Mouse (Mus musculus) cerebellum, adult (tissue): ENCODE measurements around the gene Atmin.
A peak's percentile ranks its signal among the peaks of the same experiment; 100 is the strongest.

Source experiments
- ATAC-seq: cut with Nextera tagmentation; 2 replicates; pipeline ENCODE4 v1.9.2; 2017; ENCODE audit warnings: mild to moderate bottlenecking, moderate library complexity, mixed read lengths; ENCODE audit not compliant: insufficient number of reproducible peaks, low FRiP score, low TSS enrichment

Gene Atmin

DNA sequence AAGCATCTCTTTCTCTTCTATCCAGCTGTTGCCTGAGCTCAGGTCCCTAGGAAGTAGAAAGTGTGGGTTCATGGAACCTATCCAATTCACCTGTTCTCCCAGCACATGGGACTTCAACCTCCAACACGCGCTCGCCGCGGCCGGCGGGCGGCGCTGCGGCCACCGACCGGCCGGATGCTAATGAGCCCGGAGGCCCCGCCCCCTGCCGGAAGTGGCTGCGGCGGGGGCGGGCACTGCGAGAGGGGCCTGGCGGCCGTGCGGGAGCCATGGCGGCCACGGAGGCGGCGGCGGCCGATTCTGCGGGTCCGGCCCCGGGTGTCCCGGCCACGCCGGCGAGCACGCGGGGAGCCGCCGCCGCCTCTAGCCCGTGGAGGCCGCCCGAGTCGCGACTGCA is at the start of gene Atmin:
TSS of gene Atmin (plus strand) at position 233 of the 394 bp plus-strand sequence.
- ATAC-seq = peak; percentile 82

DNA sequence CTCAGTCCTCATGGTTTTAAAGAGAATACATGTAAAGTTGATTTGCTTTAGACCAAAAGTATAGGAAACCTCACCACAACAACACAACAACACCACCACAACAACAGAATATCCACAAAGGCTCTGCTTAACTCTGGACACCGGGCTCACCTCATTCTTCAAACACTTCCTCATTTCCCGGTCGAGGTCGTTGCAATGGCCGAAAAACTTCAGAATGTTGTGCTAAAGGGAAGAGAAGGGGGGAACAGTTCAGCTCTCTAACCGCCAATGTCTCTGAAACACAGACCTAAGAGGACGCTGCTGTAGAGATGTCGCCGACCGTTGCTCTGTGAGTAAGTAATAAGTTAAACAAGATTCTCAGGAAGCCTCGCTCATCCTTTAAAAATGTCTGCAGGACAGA is 49.3 kb upstream of the Atmin start:
- ATAC-seq = no peak

DNA sequence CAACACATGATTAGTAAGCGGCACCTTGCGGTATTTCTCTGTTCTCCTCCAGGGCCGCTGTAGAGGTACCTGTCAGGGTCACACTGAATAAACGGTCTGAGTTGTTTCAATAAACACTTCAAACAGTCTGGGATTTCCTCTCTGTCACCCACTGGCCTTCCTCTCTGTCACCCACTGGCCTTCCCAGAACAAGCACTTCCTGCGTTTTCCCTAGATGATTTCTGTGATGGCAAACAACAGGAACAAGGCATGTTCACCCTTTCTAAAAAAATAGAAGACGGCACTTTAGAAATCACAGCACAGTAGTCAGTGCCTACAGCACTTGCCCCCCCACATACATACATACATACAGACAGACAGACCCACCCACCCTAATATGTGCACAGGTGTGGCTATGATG is 47.7 kb upstream of the Atmin start:
- ATAC-seq = no peak

DNA sequence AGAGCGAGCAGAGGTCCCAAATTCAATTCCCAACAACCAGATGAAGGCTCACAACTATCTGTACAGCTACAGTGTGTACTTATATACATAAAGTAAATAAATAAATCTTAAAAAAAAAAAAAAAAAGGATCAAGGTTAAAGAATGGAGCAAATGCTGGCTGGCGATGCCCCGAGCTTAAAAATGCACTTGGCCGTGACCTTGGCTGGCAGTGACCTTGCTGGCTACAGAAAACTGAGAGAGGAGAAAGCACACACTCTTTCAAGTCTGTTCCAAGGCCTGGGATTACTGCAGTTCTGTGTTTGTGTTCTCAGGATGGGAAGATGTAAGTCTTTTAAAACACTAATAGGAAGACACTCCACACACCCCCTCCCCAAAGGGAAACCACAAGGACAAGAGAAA is 38.5 kb upstream of the Atmin start:
- ATAC-seq = no peak

DNA sequence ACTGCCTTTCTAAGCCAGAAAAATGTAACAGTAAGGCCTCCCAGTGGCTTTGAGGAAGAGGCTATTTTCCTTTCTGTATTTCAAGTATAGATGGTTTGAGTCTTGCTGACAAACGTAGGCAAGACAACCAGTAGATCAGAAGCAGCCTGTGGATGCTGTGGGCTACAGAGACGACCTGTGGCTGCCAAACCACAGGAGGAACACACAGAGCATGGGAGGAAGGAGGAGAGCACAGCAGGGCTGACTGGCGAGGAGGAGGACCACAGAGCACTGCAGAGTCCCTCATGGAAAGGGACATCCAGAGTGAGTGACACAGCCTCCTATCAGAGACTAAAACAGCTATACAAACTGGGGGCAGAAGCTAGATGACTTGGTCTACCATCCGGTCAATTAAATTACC is 37.9 kb upstream of the Atmin start:
- no peak for ATAC-seq

DNA sequence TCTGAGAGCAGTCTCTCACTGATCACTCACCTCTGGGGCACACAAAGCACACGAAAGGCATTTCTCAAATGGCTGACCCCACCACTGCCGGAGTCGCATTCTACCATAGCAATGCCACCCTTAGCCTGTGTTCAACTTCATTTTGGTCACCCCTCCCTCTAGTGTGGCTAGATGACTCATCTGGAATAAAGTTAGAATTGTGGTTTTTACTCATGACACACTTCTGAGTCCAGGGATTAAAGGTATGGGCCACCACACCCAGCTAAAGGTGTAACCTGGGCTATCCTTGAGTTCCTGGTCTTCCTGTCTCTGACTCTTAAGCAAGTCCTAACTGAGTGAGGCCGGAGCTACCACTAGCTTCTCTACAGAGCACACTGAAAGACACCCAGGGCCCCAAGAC is 37.4 kb upstream of the Atmin start:
- no peak for ATAC-seq

DNA sequence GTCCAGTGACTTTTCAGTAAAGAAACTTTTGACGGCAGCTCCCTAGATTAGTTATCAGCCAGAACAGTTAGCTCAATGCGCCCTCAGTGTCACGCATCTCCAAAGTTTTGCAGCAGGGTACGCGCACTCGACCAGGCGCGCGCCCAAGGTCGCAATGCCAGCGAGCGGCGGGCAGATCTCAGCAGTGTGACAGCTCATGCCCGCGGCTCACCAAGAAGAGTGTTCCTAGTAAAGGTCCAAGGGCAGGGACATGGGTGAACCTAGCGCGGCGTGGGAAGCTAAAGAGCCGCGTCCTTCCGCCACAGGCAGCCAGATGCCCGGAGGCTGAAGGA is 22.2 kb upstream of the Atmin start:
- ATAC-seq = peak; percentile 65

DNA sequence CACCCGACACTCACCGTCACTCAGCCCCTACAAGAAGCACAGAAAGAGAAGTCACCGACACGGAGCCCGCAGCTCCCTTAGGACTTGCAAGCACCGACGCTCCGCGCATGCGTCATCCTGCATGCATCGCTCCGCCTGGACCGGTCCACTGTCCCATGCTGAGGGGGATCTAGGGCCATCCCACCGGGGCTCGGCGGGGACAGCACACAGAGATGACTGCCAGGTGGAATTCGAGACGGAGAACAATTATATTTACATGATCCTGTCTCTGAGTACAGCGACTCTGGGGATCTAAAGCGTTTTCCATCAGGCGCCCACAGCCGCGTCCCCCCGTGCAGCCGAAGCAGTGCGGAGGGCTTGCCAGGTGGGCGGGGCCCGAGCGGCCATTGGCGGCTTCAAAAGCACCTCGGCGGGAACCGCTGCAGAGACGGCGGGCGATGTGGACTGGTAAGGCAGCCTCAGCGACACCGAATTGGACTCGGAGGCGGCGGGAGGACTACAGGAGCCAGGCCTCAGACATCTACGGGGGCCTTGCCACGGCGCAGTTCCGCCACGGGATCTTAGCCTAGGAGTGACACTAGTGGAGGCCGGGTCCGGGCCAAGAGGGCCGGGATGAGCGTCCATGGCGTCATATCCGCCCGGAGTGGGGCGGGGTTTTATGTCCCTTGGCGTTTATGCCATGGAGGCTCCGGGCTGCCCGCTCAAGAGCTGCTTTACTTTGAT is 21.7 kb upstream of the Atmin start, which contains the start of the genes Cmc2 and Cenpn:
TSS of gene Cmc2 (minus strand) at position 119 of the 723 bp plus-strand sequence.
TSS of gene Cenpn (plus strand) at position 394 of the 723 bp plus-strand sequence.
- peak; percentile 93 for ATAC-seq

DNA sequence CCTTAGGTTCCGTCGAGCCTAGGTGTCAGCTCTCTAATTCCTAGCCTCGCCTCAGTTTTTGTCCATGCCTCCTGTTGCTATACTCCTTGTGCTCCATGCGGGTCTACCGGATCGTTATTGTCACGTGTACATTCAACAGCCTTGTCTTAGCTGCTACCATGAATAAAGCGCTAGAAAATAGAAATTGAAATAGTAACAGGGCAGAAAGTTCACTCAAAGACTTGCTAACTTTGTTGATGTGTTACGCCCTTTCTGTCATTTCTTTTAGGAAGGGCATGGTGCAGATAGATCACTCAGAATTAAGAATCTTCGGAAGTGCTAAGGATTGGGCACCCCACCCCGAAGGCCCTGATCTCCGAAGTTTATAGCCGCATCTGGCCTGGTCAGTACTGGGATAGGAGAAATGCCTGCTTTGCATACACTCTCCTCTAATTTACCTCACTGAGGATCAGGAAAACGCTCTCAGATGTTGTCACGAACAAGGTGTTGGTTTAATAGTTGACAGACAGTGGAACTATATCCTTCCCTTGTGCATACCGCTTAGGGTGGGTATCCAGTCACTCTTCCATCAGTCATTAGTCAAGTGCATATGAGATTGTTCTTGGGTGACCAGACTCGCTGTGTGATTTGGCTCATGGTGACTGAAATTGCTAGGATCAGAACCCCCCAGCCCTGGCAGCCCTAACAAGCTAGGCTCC is 21.0 kb upstream of the Atmin start:
- no peak for ATAC-seq

DNA sequence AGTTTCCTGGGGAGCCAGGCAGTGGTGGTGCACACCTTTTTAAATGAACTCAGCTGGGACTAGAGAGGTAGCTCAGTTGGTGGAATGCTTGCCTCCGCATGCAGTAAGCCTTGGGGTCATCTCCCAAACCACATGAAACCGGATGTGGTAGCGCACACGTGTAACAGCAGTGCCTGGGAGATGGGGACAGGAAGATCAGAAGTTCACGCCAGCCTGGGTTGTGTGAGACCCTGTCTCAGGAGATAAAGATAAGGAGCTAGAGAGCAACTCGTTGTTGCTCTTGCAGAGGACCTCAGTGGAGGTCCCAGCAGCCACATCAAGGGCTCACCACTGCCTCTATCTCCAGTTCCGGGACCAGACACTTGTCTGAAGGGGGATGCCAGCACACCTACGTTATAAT is 19.7 kb upstream of the Atmin start:
- ATAC-seq = no peak

DNA sequence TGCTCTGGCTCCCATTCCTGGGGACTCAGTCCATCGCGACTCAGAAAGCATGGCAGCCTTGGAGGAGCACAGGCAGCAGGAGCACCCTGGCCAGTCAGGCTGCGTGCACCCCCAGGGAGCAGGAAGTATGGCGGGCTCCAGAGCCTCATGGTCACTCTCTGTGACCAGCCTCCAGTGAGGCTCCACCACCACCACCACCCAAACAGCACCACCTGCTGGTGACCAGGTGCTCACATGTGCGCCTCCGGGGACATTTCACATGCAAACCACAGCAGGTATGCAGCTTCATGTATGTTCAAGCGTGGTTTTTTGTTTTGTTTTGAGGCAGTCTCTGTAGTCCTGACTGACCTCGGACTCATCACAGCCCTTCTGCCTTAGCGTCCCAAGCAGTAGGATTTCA is 15.3 kb upstream of the Atmin start:
- ATAC-seq = no peak

DNA sequence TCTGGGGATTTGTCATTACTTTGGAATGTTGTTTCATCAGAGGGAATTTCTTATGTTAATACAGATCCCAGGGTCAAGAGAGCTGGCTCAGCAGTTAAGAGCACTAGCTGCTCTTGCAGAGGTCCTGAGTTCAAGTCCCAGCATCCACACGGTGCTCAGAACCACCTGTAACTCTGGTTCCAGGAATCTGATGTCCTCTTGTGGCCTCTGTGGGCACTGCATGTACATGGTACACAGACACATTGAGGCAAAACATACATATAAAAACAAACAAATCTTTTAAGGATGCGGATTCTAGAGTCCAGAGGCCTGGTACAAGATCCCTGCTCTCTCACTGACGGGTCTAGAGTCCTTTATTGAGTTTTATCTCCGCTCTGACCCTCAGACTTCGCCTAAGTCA is 14.6 kb upstream of the Atmin start:
- no peak for ATAC-seq

DNA sequence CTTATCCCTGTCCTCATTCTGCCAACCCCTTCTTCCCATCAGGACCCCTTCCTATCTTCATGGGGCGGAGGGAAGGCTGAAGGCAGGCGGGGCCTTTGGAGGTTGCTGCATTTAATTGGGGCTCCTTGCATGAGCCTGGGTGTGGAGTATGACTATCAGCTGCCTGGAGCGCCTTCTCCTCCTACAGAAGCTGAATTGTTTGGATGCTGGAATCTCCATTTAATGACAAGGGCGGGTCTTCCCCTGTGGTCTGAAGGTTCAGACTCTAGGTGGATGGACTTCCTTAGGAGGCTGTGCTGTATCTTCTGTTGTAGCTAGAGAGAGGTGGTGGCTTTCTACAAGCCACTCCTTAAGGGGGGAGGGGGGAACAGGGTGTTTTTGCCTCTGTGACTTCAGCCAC is 8.2 kb upstream of the Atmin start:
- no peak for ATAC-seq

DNA sequence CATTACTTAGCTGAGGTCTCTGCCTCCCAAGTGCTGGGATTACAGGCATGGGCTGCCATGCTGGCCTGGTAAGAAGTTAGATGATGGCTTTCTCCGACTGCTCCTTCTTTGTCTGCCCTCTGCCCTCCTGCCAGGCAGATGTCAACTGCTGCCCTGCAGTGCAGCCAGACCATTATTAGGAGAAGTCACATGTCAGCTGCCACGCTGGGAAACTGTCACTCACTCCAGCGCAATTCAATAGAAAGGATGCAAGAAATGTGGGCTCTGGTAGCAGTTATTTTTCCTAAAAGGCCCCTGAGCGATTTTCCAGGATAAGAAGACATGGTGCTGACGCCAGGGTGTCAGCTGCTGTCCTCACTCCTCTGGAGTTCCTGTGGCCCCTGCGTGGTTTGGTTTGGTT is 7.7 kb upstream of the Atmin start:
- no peak for ATAC-seq

DNA sequence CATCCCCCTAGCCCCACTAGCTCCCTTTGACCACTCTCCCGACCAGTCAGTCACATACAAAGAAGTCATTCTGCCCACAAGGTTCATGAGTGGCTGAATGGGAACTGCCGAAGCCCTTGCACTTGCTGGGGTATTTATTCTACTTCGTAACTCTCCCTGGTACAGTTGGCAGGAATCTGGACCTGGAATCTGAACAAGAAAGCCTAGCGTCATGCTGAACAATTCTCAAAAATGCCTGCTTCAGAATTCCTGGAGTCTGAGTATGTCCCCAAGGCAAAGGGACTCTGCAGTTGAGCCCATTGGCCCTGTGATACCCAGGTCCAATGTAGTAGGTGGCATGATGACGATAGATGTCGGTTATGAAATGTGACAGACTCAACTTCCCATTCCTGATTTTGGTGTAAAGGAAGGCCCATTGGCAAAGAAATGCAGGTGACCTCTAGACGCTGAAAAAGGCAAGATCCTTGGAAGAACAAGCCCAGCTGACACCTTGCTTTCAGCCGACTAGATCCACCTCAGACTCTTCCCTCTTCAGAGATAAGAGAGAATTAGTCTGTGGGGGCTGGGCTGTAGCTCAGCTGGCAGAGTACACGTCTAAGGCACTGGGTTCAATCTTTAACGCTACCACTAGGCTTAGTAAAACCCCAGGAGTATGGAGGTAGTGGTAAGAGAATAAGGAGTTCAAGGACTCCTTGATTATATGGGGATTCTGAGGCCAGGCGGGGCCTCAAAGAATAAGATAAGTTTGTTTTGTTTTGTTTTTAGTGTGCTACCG is 722 bp upstream of the Atmin start:
- no peak for ATAC-seq

DNA sequence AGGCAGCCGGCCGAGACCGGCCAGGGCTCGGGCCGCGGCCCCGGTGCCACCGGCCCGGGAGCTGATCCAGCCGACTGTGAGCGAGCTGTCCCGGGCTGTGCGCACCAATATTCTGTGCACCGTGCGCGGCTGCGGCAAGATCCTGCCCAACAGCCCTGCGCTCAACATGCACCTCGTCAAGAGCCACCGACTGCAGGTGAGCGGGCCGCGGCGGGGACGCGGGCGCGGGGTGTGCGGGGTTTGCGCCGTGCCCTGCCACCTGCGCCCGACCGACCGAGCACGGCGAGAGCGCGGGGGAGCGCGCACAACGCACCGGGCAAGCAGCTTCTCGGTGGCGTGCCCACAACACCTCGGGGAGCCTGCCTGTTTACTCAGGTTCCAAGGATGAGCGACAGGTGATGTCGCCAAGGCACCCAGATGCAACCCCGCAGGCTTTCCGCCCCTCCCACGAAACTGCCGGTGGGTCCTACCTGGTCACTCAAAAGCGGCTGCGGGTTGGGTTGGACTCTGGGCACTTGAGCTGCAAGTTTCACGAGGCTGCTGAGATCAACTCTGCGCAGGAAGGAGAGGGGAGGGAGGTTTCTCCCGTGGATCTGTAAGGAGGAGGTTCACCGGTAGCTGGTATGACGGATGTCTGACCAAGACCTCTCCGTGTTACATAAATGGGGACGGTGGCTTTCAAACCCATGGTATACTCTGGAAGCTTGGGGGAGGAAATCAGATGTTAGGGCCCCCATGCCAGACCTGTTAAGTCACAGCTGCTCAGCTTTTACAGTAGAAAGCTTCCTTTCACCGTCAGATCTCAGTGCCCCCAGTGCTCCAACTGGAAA is 577 bp downstream of the Atmin start:
- ATAC-seq = peak; percentile 60

DNA sequence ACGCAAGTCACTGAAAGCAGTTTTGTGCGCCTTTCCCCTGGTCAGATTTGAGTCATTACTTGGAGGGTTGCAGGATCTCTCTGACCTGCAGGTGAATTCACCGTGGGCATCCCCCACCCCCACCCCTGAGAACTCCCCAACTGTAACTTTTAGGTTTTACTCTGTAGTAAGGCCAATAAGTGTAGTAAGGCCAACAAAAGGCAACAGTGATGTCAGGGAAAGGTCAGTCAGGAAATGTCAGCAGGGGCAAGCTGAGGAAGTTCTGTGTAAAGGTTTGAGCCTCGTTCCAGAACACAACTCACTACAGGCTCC is 1.1 kb downstream of the Atmin start:
- ATAC-seq = no peak

DNA sequence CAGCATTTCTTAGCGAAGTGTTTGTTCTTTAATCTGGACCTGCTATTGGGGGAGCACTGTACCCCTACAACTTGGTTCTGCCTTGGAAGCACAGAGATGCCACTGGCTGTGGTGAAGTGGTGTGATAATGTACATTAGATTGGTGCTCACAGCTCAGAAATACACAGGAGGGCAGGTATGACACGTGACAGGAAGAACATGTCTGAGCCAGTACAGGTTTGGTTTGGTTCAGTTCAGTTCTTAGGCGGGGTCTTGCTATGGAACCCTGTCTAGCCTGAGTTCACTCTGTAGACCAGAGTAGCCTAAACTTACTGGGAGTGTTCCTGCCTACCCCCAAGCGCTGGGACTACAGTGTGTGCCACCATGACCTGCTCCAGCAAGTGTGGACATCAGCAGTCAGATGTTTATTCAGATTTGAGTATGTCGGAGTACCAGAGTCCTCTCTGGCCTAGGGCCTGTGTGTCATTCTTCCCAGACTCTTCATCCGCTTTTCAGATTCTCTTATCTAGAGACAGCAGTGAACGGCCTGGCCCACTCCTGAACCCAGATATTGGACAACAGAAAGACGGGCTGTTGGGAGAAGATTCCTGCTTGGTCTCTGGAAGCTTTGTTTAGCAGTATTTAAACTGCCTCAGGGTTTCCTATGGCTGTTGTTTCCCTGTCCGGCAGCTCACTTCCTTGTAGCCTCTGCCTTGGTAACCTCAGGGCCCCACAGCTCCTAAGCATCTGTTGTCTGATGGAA is 2.1 kb downstream of the Atmin start:
- no peak for ATAC-seq

DNA sequence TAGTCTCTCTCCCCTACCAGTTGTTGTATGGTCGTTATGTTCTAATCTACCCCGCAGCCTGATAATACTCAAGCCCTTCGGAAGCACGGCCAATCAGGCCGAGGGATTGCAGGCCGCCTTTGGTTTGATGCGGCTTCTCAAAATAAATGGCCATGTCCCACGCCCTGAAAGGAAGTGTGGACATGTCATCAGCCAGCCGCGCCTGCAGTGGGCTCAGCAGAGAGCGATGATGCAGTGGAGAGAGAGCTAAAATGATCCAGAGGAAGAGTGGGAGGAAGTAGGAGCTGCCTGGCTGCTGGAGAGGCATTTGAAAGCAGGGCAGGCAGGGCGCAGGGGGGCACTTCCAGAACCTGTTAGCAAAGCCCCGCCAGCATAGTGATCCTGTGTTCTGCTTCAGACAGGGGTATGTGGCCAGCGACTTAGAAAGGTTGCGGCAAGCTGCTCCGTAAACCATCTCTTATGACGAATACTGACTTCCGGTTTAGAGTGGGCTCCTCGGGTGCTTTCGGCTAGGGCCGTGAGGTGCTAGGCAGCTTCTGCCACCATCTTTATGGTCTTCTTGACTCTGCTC is 3.2 kb downstream of the Atmin start:
- ATAC-seq = no peak

DNA sequence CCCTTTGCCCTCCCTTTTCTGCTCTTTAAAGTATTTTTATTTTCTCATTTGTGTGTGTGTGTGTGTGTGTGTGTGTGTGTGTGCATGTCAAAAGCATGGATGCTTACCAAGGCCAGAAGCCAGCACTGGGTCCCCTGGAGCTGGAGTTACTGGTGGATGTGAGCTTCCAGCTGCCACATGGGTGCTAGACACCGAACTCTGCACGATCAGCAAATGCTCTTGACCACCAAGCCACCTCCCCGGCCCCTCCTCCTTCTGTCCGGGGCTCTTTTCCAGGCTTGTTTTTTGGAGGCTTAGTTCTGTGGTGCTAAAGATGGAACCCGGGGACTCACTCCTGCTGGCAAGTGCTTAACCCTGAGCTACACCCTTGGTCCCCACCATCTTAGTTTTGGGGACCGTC is 3.7 kb downstream of the Atmin start:
- ATAC-seq = no peak
